Mouse (Mus musculus) colon, adult 2 months (tissue): Measurements from ENCODE around the gene Defb29. TPM values are rescaled to one million over a fixed set of nuclear protein-coding genes. Genes with fewer than 3 reads are reported as not detected.

Experiments used
- polyA plus RNA-seq: library from polyadenylated mRNA; depleted of rRNA; stranded (reverse); fragments of >200 nt; gene quantifications from 2 replicates; pipeline ENCODE4 v1.2.3, GENCODE M21; 2012; rRNA removed

Gene Defb29
- not detected in 2 replicates for polyA plus RNA-seq

DNA sequence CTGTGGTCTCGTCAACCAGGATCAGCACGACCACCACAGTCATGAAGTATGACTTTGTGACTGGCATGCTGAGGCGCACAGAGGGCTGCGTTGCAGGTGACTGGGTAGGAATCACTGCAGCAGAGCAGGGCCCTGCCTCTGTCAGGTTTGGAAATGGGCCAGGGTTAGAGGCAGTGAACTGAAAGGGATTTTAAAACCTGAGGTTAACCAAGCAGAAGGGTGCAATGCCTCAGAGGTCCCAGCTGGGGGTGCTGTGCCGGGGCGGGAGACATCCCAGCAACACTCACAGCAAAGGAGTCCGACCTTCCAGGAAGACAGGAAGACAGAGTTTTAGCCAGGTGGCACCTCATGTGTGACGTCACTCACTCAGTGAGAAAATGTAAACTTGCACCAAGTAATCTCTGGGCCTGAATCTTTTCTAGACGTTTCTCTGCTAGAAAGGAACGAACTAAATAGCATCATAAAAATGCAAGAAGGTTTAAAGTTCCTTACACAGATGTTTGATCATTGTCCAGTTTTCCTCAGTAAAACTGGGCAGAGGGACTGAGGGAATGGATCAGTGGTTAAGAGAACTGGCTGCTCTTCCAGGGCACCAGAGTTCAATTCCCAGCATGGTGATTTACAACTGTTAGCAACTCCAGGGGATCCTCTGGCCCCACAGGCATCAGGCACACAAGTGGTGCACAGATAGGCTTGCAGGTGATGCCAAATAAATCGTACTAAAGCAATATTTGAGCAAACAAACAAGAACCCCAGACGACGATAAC, at the start of gene Defb29:
Gene Defb29 (minus strand): TSS at position 155 of the 767 bp plus-strand sequence.

GRCm38 (mm10) chr2:152580107-152580506, 40.2 kb upstream of the Defb29 start, which contains the start of gene Defb19:
Gene Defb19, minus strand, starts transcription at chr2:152580312.

DNA sequence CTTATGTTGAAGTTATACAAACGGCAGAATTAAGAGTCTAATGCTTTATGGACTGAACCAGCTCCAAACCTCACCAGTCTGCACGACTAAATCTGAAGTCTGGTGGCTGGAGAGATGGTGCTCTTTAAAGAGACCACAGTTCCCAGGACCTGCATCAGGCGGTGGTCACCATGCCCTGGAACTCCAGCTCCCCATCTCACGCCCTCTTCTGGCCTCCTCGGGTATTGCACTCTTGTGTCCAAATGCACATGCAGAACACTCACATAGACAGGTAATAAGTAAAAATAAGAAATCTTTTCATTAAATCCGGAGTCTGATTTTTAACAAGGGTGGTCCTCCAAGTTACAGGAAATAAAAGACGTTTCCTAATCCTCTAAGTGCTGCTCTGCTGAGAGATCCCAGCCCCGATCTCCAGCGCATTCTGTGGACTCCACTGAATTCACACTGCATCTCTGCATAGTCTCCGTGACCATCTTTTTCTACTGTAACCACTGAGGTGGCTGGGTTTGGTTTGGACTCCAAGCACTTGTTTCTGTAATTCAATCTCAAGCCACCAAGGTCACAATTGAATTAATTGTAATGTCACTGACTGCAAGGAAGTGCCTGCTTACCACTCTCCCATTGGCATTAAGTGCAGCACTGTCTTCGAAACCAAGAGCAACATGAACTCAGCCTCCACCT, 32.4 kb upstream of the Defb29 start, which contains the start of gene Defb21:
Gene Defb21 (plus strand): TSS at position 631 of the 681 bp plus-strand sequence.

GRCm38 (mm10) chr2:152569038-152569437, 29.1 kb upstream of the Defb29 start, which contains the start of gene Gm17416:
Gene Gm17416, plus strand, starts transcription at chr2:152569338.

GRCm38 (mm10) chr2:152517981-152518380, 21.9 kb downstream of the Defb29 start, which contains the start of gene Defb28:
Gene Defb28, plus strand, starts transcription at chr2:152518255.

DNA sequence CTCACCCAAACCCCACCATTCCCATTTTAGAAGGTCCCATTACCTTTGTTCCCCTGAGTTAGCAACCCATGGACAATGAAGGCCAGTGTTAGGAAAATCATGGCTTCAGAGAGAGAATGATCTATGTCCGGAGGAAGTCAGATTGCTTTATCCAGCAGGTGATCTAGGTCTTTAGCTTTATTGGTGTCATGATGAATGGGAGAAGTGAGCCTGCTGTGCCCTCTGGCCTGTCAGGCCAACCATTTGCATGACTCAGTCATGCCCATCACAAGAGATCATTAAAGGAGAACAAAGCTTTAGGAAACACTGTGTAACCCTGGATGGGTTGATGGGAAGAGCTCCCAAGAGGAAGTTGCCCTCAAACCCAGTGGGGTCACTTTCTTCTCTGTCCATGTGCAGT, 28.3 kb downstream of the Defb29 start, which contains the start of gene Defb26:
Gene Defb26 (minus strand): TSS at position 101 of the 400 bp plus-strand sequence.

DNA sequence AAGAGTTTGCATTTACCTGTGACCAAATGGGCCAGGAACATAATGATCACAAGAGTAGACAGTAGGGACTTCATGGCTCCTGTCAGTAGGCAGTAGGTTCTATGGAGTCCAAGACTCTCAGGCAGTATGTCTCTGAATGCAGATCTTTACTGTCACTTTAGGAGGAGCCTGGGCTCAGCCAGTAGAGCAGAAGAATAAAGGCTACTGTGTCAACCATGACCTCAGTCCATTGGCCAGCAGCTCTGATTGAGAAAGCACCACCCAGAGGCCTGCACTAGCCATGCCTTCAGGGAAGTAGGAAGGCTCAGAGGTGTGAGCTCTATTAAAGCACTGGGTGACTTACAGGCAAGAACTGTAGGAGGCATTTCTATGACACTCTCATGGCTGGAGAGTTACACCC, 49.9 kb downstream of the Defb29 start, which contains the start of gene Defb22:
Gene Defb22 (minus strand): TSS at position 101 of the 400 bp plus-strand sequence.

Other genes starting within 250 kb of the Defb29 start
- 56.0 and 62.7 TPM in 2 replicates for gene Tbc1d20, start 246.3 kb downstream of the Defb29 start, polyA plus RNA-seq
- 239 and 263 TPM in 2 replicates for gene Rbck1, start 207.4 kb downstream of the Defb29 start, polyA plus RNA-seq
- 0.86 and 1.2 TPM in 2 replicates for gene Trib3, start 196.1 kb downstream of the Defb29 start, polyA plus RNA-seq
- 0.73 and 0.76 TPM in 2 replicates for gene Nrsn2, start 163.5 kb downstream of the Defb29 start, polyA plus RNA-seq
- 4.1 and 4.9 TPM in 2 replicates for gene Sox12, start 142.0 kb downstream of the Defb29 start, polyA plus RNA-seq
- 2.9 and 4.2 TPM in 2 replicates for gene Zcchc3, start 125.1 kb downstream of the Defb29 start, polyA plus RNA-seq
- not detected in 2 replicates for gene 6820408C15Rik, start 124.5 kb downstream of the Defb29 start, polyA plus RNA-seq
- gene Defb23, start 75.5 kb downstream of the Defb29 start, polyA plus RNA-seq: not detected in 2 replicates
- not detected in 2 replicates for gene Defb20, start 63.0 kb downstream of the Defb29 start, polyA plus RNA-seq
- gene Defb22, start 50.0 kb downstream of the Defb29 start, polyA plus RNA-seq: not detected in 2 replicates
- gene Defb26, start 28.4 kb downstream of the Defb29 start, polyA plus RNA-seq: not detected in 2 replicates
- gene Defb28, start 21.8 kb downstream of the Defb29 start, polyA plus RNA-seq: not detected in 2 replicates
- gene Gm17416, start 29.2 kb upstream of the Defb29 start, polyA plus RNA-seq: not detected in 2 replicates
- gene Defb21, start 32.6 kb upstream of the Defb29 start, polyA plus RNA-seq: not detected in 2 replicates
- not detected in 2 replicates for gene Defb19, start 40.2 kb upstream of the Defb29 start, polyA plus RNA-seq
- 0.51 TPM in 1 of 2 replicates, not detected in the other for gene Defb45, start 59.3 kb upstream of the Defb29 start, polyA plus RNA-seq
- 0.35 TPM in 1 of 2 replicates, not detected in the other for gene Defb36, start 64.2 kb upstream of the Defb29 start, polyA plus RNA-seq
- not detected in 2 replicates for gene Defb25, start 83.0 kb upstream of the Defb29 start, polyA plus RNA-seq
- 11.0 and 13.3 TPM in 2 replicates for gene Rem1, start 86.9 kb upstream of the Defb29 start, polyA plus RNA-seq
- 166 and 184 TPM in 2 replicates for gene H13, start 129.4 kb upstream of the Defb29 start, polyA plus RNA-seq
- gene Mcts2, start 146.9 kb upstream of the Defb29 start, polyA plus RNA-seq: 2.8 and 3.4 TPM in 2 replicates
- 963 and 1,196 TPM in 2 replicates for gene Id1, start 196.2 kb upstream of the Defb29 start, polyA plus RNA-seq
- 3.6 and 3.7 TPM in 2 replicates for gene Cox4i2, start 214.1 kb upstream of the Defb29 start, polyA plus RNA-seq